Mouse (Mus musculus) right cerebral cortex, postnatal 14 days (tissue): ENCODE data around the gene Sh3glb1.
"Not testable (repeated sequence)": the region's sequence is repeated elsewhere in the genome, so short reads cannot be mapped to it uniquely, and the experiment has no call there.

Experiments used
- DNase-seq: peaks from one replicate; pipeline ENCODE4 v3.0.0; 2022

Gene Sh3glb1

DNA sequence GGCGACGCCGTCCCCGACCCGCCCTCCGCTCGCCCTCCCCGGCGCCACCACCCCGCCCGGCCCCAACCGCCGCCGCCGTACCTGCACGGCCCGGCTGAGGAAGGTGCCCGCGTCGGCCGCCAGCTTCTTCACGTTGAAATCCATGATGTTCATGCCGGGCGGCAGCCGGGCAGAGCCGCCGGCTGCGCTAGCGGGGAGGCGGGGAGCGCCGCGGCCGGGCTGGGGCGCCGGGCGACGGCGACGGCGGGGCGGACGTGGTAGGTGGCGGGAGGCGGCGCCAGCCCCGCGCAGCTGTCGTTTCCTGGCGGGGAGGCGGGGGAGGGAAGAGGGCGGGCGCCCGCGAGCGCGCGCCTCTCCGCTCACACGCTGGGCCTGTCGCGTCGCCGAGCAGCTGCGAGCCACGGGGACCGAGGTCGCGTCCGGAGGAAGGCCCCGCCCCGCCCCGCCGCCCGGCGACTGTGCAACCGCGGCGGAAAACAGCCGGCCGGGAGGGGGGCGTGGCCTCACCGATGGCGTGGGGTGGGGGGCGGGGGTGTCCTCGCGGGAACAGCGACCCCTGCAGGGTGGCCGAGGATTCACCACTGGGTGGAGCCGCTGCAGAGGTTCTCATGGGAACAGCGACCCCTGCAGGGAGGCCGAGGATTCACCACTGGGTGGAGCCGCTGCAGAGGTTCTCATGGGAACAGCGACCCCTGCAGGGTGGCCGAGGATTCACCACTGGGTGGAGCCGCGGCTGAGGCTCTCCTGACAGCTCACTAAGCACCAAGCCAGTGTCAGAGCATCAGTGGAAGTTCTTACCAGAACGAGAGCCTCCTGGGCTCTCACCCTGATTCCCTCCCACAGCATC is at the start of gene Sh3glb1:
Gene Sh3glb1, minus strand, starts transcription at position 435 of the 847 bp plus-strand sequence.
- DNase-seq: peak; percentile 98

- no peak for DNase-seq
Measured at GRCm38 (mm10) chr3:144765161-144765560, 45.0 kb upstream of the Sh3glb1 start.

DNA sequence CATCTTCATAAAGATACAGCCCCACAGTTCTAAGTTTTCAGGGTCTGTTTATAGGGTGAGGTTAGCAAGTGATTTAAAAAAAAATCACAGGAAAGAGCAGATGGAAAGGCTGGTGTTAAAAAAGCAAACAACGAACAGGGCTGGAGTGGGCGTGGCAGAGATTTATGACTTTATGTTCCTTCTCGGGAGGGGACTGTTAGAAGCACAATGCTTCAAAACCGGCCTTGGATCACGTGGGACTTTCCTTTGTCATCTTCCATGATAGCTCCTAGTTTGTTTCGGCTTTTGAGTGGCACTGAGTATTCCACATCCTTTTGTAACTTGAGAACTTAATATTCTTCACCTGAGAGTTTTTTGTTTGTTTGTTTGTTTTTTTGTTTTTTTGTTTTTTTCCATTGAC is 41.3 kb upstream of the Sh3glb1 start:
- DNase-seq: no peak

DNA sequence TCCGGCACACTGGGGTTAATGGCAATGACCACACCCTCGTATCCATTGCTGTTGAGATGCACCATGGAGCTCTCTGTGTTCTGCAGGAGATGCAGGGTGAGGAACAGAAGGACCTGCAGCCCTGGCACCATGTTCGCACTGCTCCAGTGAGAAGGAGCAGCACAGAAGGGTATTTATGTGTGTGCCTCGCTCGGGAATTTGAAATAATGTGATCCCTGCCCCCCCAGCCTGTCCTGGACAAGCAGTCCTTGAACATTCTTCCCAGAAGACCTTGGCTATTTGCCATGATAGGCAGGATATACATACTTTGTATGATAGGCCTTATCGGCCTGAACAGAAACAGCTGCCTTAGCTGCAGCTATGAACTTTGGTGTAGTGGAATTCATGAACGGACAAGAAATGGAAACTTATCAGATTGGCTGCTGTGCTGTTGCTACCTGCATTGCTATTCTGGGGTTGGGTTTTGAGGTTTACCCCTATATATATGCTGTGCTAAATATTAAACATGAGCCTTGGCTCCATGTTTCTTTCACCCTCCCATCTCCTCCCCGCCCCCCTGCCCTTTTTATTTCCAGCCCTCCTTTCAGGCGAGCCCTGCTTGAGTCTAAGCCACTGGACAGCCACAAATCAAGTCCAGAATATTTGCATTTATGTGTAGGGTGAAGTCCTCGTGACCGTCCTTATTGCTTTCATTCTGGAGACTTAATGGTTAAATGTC is 40.6 kb upstream of the Sh3glb1 start, which contains the start of gene Clca3a1:
Gene Clca3a1, minus strand, starts transcription at position 386 of the 718 bp plus-strand sequence.
- no peak for DNase-seq

- no peak for DNase-seq
Measured at GRCm38 (mm10) chr3:144759719-144760118, 39.6 kb upstream of the Sh3glb1 start.

- peak; percentile 28 for DNase-seq
Measured at GRCm38 (mm10) chr3:144756103-144756502, 36.0 kb upstream of the Sh3glb1 start.

DNA sequence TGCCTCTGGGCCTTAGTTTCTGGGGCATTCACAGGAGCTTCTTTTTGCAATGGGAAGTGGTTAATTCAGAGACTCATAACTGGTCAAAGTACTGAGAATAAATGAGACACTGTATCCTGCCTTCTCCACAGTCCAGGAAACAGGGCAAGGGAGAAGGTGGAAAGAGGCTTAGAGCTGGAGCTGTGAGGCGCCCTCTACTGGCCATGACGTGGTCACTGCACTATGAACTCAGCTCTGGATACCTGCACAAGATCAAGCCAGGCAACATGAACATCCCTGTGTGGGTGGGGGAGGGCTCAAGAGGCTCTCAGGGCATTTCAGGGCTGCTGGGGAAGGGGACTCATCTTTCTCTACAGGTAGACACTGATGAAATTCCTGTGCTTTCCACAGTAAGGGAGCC is 33.0 kb upstream of the Sh3glb1 start:
- no peak for DNase-seq

DNA sequence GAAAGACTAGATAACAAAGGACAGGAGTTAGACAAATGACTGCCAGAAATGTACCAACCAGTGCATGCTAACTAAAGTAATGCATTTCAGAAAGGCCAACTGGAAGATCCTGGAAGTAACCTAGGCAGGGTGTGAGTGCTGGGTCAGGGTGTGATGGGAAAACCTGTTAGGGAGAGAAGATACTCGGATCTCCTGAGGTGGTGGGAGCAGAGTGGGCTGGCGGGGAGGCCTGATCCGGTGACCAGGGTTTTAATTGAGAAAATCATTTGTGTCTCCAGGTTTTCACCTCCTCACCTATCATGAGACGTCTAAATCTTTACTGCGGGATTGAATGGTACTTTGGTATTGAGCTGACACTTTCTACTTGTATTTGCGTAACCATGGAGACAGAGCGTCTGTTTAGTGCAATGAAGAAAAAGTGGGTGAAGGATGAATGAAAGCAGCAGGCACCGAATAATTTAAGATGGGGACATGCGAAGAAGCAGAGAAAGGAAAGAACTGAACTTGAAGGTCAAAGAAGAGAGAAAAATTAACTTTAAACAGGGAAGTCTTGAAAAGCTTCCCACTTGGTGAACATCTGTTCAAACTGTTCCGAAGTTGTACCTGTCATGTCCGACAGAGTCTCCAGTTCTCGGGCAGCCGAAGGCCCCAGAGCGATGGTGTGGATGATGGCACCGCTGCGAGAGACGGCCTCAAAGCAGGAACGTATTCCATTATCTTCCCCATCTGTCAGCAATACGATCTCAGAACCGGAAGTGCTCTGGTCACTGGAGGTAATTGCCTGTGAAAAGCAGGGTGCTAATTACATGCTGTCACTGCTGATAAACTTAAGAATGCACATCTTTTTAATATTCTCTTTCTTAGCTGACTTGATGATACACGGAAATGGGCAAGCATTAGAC is 29.2 kb upstream of the Sh3glb1 start:
- not testable (repeated sequence) for DNase-seq

- not testable (repeated sequence) for DNase-seq
Measured at GRCm38 (mm10) chr3:144747706-144748105, 27.6 kb upstream of the Sh3glb1 start.

- DNase-seq: not testable (repeated sequence)
Measured at GRCm38 (mm10) chr3:144738396-144738795, 18.3 kb upstream of the Sh3glb1 start.

- peak; percentile 78 for DNase-seq
Measured at GRCm38 (mm10) chr3:144736831-144737230, 16.7 kb upstream of the Sh3glb1 start.

DNA sequence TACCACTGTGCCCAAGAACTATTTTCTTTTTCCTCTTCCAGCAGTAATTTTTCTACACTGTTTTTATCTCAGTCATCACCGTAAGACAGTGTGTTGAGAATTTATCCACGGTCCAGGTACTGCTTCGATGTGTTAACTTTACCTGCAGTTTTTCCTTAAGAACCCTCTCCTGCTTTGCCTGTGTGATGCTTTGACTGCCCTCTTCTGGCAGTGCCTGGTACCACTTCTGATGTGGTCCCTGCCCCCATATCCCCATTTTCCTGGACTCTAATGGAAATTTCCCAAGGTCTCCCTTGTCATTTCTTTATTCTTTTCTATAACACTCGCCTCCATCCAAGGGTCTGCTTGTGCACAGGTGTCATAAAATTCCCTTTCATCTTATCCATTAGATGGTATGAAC is 3.3 kb upstream of the Sh3glb1 start:
- peak; percentile 50 for DNase-seq

DNA sequence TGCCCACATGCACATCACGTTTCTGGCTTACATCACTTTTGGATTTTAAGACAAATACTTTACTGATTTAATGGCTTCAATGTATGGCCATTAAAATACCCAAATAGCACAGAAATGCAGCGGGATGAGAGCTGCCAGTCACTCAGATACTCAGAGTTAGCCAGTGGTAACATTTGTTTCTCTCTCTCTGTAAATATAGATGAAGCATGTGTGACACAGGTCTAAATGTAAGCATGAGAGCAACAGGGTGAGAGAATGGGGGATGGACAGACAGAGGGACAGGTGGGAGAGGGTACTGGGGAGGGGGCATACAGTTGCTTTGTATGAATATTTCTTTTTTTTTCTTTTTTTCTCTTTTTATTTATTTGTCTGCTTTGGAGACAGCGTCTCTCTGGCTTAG is 2.4 kb upstream of the Sh3glb1 start:
- not testable (repeated sequence) for DNase-seq

DNA sequence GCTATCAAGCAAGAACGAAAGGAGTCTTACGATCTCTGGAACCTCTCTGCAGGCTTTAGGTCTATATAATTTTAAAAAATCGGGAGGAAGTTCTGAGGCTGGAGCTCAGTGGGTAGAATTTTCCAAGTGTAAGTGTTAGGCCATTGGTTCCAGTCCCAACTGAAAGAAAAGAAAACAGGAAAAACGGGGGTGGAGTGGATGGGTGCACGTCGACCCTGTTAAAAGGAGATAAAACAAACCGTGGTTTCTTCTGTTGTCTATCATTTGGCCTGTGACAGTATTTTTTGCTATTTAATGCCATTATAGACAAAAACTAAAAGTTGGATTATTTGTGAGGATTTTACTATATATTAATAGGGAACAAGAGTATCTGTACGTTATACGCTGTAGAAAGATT is 1.7 kb upstream of the Sh3glb1 start:
- no peak for DNase-seq

- no peak for DNase-seq
Measured at GRCm38 (mm10) chr3:144721077-144721859, 1.1 kb upstream of the Sh3glb1 start.

GRCm38 (mm10) chr3:144719088-144719900 is 841 bp downstream of the Sh3glb1 start:
- peak; percentile 57 for DNase-seq

DNA sequence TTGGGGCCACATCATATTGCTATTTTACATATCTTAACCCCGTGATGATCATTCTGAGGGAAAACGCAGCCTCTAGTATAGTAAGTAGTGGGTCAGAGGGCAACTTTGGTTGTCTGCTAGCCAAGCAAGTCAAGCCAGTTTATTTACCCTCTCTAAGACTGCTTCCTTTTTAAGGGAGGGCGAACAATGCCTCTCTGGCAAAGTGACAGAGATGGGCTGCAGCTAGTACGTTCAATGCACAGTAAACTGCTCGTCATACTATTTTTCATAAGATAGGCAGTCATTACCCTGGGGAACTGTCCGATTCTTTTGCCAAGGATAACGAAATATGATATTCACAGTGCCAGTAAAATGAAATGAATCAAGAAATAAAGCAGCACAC is 1.4 kb downstream of the Sh3glb1 start:
- no peak for DNase-seq

GRCm38 (mm10) chr3:144717835-144718234 is 2.3 kb downstream of the Sh3glb1 start:
- DNase-seq: no peak

DNA sequence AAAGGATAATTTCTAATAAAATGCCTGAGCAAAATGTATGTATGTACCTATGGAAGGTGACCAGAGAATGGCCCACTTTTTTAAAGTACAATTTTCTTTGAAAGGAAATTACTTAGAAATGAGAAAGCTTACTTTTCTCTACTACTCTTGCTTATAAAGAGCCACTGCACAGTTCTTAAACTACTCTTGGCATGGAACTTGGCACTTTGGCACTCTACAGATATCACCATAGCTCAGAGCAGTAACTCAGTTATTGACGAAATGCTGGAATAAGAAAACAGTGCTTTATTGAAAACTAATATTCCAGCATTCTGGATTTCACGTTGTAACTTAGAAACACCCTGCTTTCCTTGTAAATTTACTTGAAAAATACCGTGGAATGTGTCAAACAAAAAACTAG is 3.0 kb downstream of the Sh3glb1 start:
- DNase-seq: no peak

DNA sequence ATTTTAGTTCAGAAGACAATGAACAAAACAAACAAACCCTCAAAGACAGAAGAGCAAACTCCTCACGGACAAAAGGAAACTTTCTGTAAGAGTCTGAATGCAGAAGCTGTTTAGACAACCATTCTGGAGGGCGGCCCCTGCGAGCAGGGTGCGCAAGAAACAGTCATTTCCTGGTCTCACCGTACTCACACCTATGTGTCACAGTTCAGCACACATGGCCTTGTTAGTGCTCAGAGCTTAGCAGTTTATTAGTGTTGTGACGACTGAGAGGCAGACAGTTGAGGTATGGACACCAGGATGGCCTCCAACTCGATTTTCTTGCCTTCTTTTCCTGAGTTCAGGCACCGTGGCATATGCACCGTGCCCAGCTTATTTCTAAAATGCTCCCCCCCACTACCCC is 4.2 kb downstream of the Sh3glb1 start:
- DNase-seq: no peak

DNA sequence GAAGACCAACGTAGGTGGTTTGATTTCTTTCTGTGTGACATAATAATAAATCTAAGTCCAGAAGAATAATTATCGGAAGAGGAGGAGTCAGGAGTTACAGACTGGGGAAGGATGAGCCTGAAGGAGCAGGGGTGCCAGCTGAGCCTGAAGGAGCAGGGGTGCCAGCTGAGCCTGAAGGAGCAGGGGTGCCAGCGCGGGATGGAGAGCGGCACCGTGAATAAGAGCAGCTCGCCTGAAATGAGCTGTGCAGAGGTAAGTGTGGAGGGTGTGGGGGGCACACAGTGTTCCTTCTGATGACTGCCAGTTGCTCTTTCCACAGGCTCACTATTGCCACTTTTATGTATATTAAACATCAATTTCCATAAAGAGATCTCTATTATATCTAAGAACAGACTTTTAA is 5.1 kb downstream of the Sh3glb1 start:
- no peak for DNase-seq
